Mouse (Mus musculus) left cerebral cortex, adult 18-20 months (tissue): ENCODE data around the gene Vmn2r-ps130. TPM values are rescaled to one million over a fixed set of nuclear protein-coding genes. Genes with fewer than 3 reads are reported as not detected.
"Not testable (repeated sequence)": the region's sequence is repeated elsewhere in the genome, so short reads cannot be mapped to it uniquely, and the experiment has no call there.

Source experiments
- DNase-seq, 2 experiments: peaks; one replicate each; pipeline ENCODE4 v3.0.0; 2021 to 2022; ENCODE audit warnings: low spot score in 2 of 2, mixed read lengths in 1 of 2
- long read RNA-seq, 2 experiments: library from polyadenylated mRNA; stranded (forward); transcript quantifications; one replicate each; pipeline ENCODE4 v2.0.0; 2021
- total RNA-seq, 2 experiments: library from RNA; stranded (reverse); gene quantifications; 2 replicates each; pipeline ENCODE4 v1.2.3; 2021

The Vmn2r-ps130 gene
- not detected for total RNA-seq
- long read RNA-seq, experiment 1, result 0 reads
- long read RNA-seq, experiment 2, result 0 reads

GRCm38 (mm10) chr17:23060866-23061265, at the start of gene Vmn2r-ps130:
Vmn2r-ps130 (plus strand) TSS chr17:23061166.
- not testable (repeated sequence) for DNase-seq

Other genes with a start within 250 kb of the Vmn2r-ps130 start
- gene Zfp945, start 194.0 kb upstream of the Vmn2r-ps130 start, total RNA-seq, result 10 to 100 TPM; 13.2 to 14.1 TPM
- gene Vmn2r113, start 118.2 kb upstream of the Vmn2r-ps130 start, total RNA-seq, result not detected
- gene Zfp40, start 132.1 kb downstream of the Vmn2r-ps130 start, total RNA-seq, result 10 to 100 TPM; 17.1 to 17.4 TPM